Mouse (Mus musculus) MEL (cell line): ENCODE results near the gene Zfand3.

ENCODE experiments used
- BHLHE40 ChIP-seq: IDR thresholded peaks from 2 replicates; pipeline ENCODE4 v1.6.1; 2012; ENCODE audit warnings: low read depth, mild to moderate bottlenecking, inconsistent platforms, low read length, improper control_type of control experiment, borderline replicate concordance
- EP300 ChIP-seq, 2 experiments: IDR thresholded peaks; 2 replicates each; pipeline ENCODE4 v1.6.1; 2011; ENCODE audit warnings: improper control_type of control experiment in 2 of 2, low read length in 2 of 2, low read depth in 1 of 2, mild to moderate bottlenecking in 1 of 2
- ETS1 ChIP-seq: IDR thresholded peaks from 2 replicates; pipeline ENCODE4 v1.6.1; 2012; ENCODE audit warnings: low read depth, mild to moderate bottlenecking, inconsistent platforms, low read length, improper control_type of control experiment, moderate library complexity
- GABPA ChIP-seq: IDR thresholded peaks from 2 replicates; pipeline ENCODE4 v1.6.1; 2012; ENCODE audit warnings: low read depth, mild to moderate bottlenecking, inconsistent platforms, low read length, improper control_type of control experiment, moderate library complexity
- KAT2A ChIP-seq: conservative IDR thresholded peaks from 2 replicates; pipeline ENCODE4 v1.6.1; 2012; ENCODE audit warnings: low read depth, low read length, improper control_type of control experiment, inconsistent platforms
- MAFK ChIP-seq: IDR thresholded peaks from 2 replicates; pipeline ENCODE4 v1.6.1; 2011; ENCODE audit warnings: low read depth, mild to moderate bottlenecking, low read length, improper control_type of control experiment, borderline replicate concordance
- POLR2A ChIP-seq, 2 experiments: IDR thresholded peaks; 2 replicates each; pipeline ENCODE4 v1.6.1; 2011 to 2012; ENCODE audit warnings: low read length in 2 of 2, mild to moderate bottlenecking in 2 of 2, control low read depth in 1 of 2, improper control_type of control experiment in 1 of 2, low read depth in 1 of 2, moderate library complexity in 1 of 2; ENCODE audit not compliant: control insufficient read depth in 1 of 2, insufficient read depth in 1 of 2, poor library complexity in 1 of 2
- RAD21 ChIP-seq: IDR thresholded peaks from 2 replicates; pipeline ENCODE4 v1.6.1; 2011; ENCODE audit warnings: mild to moderate bottlenecking, low read depth, low read length, improper control_type of control experiment
- USF2 ChIP-seq, 2 experiments: IDR thresholded peaks; 2 replicates each; pipeline ENCODE4 v1.6.1; 2011 to 2012; ENCODE audit warnings: improper control_type of control experiment in 2 of 2, low read length in 2 of 2, borderline replicate concordance in 1 of 2, inconsistent platforms in 1 of 2, low read depth in 1 of 2, mild to moderate bottlenecking in 1 of 2; ENCODE audit not compliant: insufficient read depth in 1 of 2
- ZC3H11A ChIP-seq: IDR thresholded peaks from 2 replicates; pipeline ENCODE4 v1.6.1; 2012; ENCODE audit warnings: low read depth, mild to moderate bottlenecking, inconsistent platforms, low read length, improper control_type of control experiment
- ZMIZ1 ChIP-seq: IDR thresholded peaks from 2 replicates; pipeline ENCODE4 v1.6.1; 2012; ENCODE audit warnings: low read depth, mild to moderate bottlenecking, inconsistent platforms, low read length, improper control_type of control experiment, moderate library complexity

DNA sequence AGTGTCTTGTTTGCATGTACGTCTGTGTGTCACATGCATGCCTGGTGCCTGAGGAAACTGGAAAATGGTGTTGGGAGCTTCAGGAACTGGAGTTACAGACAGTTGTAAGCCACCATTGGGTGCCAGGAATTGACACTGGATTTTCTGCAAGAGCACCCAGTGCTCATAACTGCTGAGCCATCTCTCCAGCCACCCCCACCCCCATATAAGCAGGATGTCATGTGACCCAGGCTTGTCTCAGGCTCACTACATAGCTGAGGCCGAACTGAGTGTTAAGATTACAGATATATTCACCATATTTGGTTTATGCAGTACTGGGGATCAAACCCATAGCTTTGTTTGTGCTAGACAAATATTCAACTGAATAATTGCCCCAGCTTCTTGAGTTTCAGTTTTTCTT lies 177.5 kb downstream of the Zfand3 start:
- TF ChIP-seq MAFK (no peak), POLR2A (IDR thresholded peaks at IDR 0.05; ENCODE audit: control insufficient read depth in 1 of 2, insufficient read depth in 1 of 2, low read depth in 1 of 2, low read length in 2 of 2, poor library complexity in 1 of 2) (no peak), RAD21 (no peak), KAT2A (no peak), ZC3H11A (no peak), EP300 (IDR thresholded peaks at IDR 0.05; ENCODE audit: low read depth in 1 of 2, low read length in 2 of 2) (no peak), ETS1 (no peak), USF2 (IDR thresholded peaks at IDR 0.05; ENCODE audit: borderline replicate concordance in 1 of 2, insufficient read depth in 1 of 2, low read depth in 1 of 2, low read length in 2 of 2) (no peak), BHLHE40 (no peak), GABPA (no peak), ZMIZ1 (no peak)
